Mouse (Mus musculus): ENCODE data around the gene Lypd9. TPM values are rescaled to one million over a fixed set of nuclear protein-coding genes. Genes with fewer than 3 reads are reported as not detected.
A peak's percentile ranks its signal among the peaks of the same experiment; 100 is the strongest.

Lypd9 gene
- polyA plus RNA-seq, 1 experiment from 2014 or later: not detected

- ATAC-seq (ENCODE audit: low FRiP score): peak; percentile 87; the same call in 1 of the 2 replicates
- no peak overlapping the region; the same call in 1 of the 2 replicates for H3K4me2 ChIP-seq (replicated peaks)
- no peak overlapping the region for H3K9ac ChIP-seq
- no peaks in the 10 kb centered on the region for H3K9me3 ChIP-seq (replicated peaks)
- no peaks in the 10 kb centered on the region for H3K36me3 ChIP-seq
- 52% methylated on average over 6 of the region's 6 CpGs for WGBS
- peak overlapping the region; percentile 62 for H3K27ac ChIP-seq
- no peak overlapping the region for H3K4me3 ChIP-seq
- peaks cover 11% of the 10 kb centered on the region; the same call in 1 of the 2 replicates for H3K4me1 ChIP-seq
- H3K27me3 ChIP-seq: peaks cover 3% of the 10 kb centered on the region; the same call in 1 of the 2 replicates
Measured at GRCm38 (mm10) chr11:58399985-58400645, 52.6 kb downstream of the Lypd9 start.

Other genes with a start within 250 kb of the Lypd9 start
- gene 4930438A08Rik, start 178.1 kb downstream of the Lypd9 start, polyA plus RNA-seq (2016; fragmentation: Nextera tagmentation; extraction: Ambion mirVana): 0.17 TPM in 1 of 2 replicates, not detected in the other
- gene Zfp692, start 145.9 kb downstream of the Lypd9 start, polyA plus RNA-seq (2016; fragmentation: Nextera tagmentation; extraction: Ambion mirVana): 24.1 and 24.5 TPM in 2 replicates
- gene Zfp672, start 122.6 kb downstream of the Lypd9 start, polyA plus RNA-seq (2016; fragmentation: Nextera tagmentation; extraction: Ambion mirVana): 34.1 and 39.4 TPM in 2 replicates
- 49.1 and 50.7 TPM in 2 replicates for gene Sh3bp5l, start 122.2 kb downstream of the Lypd9 start, polyA plus RNA-seq (2016; fragmentation: Nextera tagmentation; extraction: Ambion mirVana)
- not detected in 2 replicates for gene Lypd8, start 73.9 kb downstream of the Lypd9 start, polyA plus RNA-seq (2016; fragmentation: Nextera tagmentation; extraction: Ambion mirVana)
- gene 1810065E05Rik, start 31.8 kb downstream of the Lypd9 start, polyA plus RNA-seq (2016; fragmentation: Nextera tagmentation; extraction: Ambion mirVana): not detected in 2 replicates
- gene Gm12253, start 20.4 kb downstream of the Lypd9 start, polyA plus RNA-seq (2016; fragmentation: Nextera tagmentation; extraction: Ambion mirVana): not detected in 2 replicates
- not detected in 2 replicates for gene Olfr30, start 9.3 kb upstream of the Lypd9 start, polyA plus RNA-seq (2016; fragmentation: Nextera tagmentation; extraction: Ambion mirVana)
- gene Olfr332, start 39.6 kb upstream of the Lypd9 start, polyA plus RNA-seq (2016; fragmentation: Nextera tagmentation; extraction: Ambion mirVana): not detected in 2 replicates
- gene Olfr331, start 49.6 kb upstream of the Lypd9 start, polyA plus RNA-seq (2016; fragmentation: Nextera tagmentation; extraction: Ambion mirVana): not detected in 2 replicates
- not detected in 2 replicates for gene Olfr330, start 81.9 kb upstream of the Lypd9 start, polyA plus RNA-seq (2016; fragmentation: Nextera tagmentation; extraction: Ambion mirVana)
- not detected in 2 replicates for gene Olfr329-ps, start 93.5 kb upstream of the Lypd9 start, polyA plus RNA-seq (2016; fragmentation: Nextera tagmentation; extraction: Ambion mirVana)
- not detected in 2 replicates for gene Olfr328, start 102.7 kb upstream of the Lypd9 start, polyA plus RNA-seq (2016; fragmentation: Nextera tagmentation; extraction: Ambion mirVana)
- not detected in 2 replicates for gene Olfr224, start 117.6 kb upstream of the Lypd9 start, polyA plus RNA-seq (2016; fragmentation: Nextera tagmentation; extraction: Ambion mirVana)
- gene Olfr325, start 124.8 kb upstream of the Lypd9 start, polyA plus RNA-seq (2016; fragmentation: Nextera tagmentation; extraction: Ambion mirVana): not detected in 2 replicates
- gene Olfr324, start 142.2 kb upstream of the Lypd9 start, polyA plus RNA-seq (2016; fragmentation: Nextera tagmentation; extraction: Ambion mirVana): not detected in 2 replicates
- not detected in 2 replicates for gene 2210407C18Rik, start 163.2 kb upstream of the Lypd9 start, polyA plus RNA-seq (2016; fragmentation: Nextera tagmentation; extraction: Ambion mirVana)
- gene Olfr323, start 177.6 kb upstream of the Lypd9 start, polyA plus RNA-seq (2016; fragmentation: Nextera tagmentation; extraction: Ambion mirVana): not detected in 2 replicates
- 0.51 and 0.53 TPM in 2 replicates for gene Trim58, start 187.5 kb upstream of the Lypd9 start, polyA plus RNA-seq (2016; fragmentation: Nextera tagmentation; extraction: Ambion mirVana)
- not detected in 2 replicates for gene Olfr322, start 205.9 kb upstream of the Lypd9 start, polyA plus RNA-seq (2016; fragmentation: Nextera tagmentation; extraction: Ambion mirVana)
- gene Olfr320, start 228.2 kb upstream of the Lypd9 start, polyA plus RNA-seq (2016; fragmentation: Nextera tagmentation; extraction: Ambion mirVana): not detected in 2 replicates
- not detected in 2 replicates for gene Olfr319, start 246.2 kb upstream of the Lypd9 start, polyA plus RNA-seq (2016; fragmentation: Nextera tagmentation; extraction: Ambion mirVana)

Measured in hindbrain, embryonic 12.5 days (tissue).